Mouse (Mus musculus) 416B (cell line): ENCODE measurements around the gene Hbp1.

Experiments used
- DNase-seq: peaks from one replicate; pipeline ENCODE4 v3.0.0; 2011; ENCODE audit warnings: low read depth

Gene Hbp1

GRCm38 (mm10) chr12:31949759-31950658 lies at the start of gene Hbp1:
Gene Hbp1 (minus strand): TSS chr12:31950535.
- DNase-seq, result peak; percentile 100

GRCm38 (mm10) chr12:31998706-31999105 lies 48.4 kb upstream of the Hbp1 start:
- DNase-seq, result no peak

GRCm38 (mm10) chr12:31997328-31997878 lies 47.1 kb upstream of the Hbp1 start:
- DNase-seq, result peak; percentile 79

GRCm38 (mm10) chr12:31996877-31997276 lies 46.5 kb upstream of the Hbp1 start:
- peak; percentile 99 for DNase-seq

- no peak for DNase-seq
These were observed 40.2 kb upstream of the Hbp1 start for GRCm38 (mm10) chr12:31990575-31990974.

GRCm38 (mm10) chr12:31989726-31990125 lies 39.4 kb upstream of the Hbp1 start:
- DNase-seq, result no peak

- no peak for DNase-seq
These were observed 36.1 kb upstream of the Hbp1 start for GRCm38 (mm10) chr12:31986463-31986862.

- no peak for DNase-seq
These were observed 35.4 kb upstream of the Hbp1 start for GRCm38 (mm10) chr12:31985738-31986137.

- DNase-seq, result no peak
These were observed 34.3 kb upstream of the Hbp1 start for GRCm38 (mm10) chr12:31984664-31985063.

GRCm38 (mm10) chr12:31984206-31984605 lies 33.9 kb upstream of the Hbp1 start:
- no peak for DNase-seq

GRCm38 (mm10) chr12:31983769-31984168 lies 33.4 kb upstream of the Hbp1 start:
- no peak for DNase-seq

- no peak for DNase-seq
These were observed 32.9 kb upstream of the Hbp1 start for GRCm38 (mm10) chr12:31983238-31983637.

GRCm38 (mm10) chr12:31977613-31978195 lies 27.4 kb upstream of the Hbp1 start:
- no peak for DNase-seq

GRCm38 (mm10) chr12:31976544-31976943 lies 26.2 kb upstream of the Hbp1 start:
- DNase-seq, result peak; percentile 51

GRCm38 (mm10) chr12:31973473-31974172 lies 23.3 kb upstream of the Hbp1 start:
- peak; percentile 97 for DNase-seq

- no peak for DNase-seq
These were observed 21.2 kb upstream of the Hbp1 start for GRCm38 (mm10) chr12:31971547-31971946.

- peak; percentile 71 for DNase-seq
These were observed 18.8 kb upstream of the Hbp1 start for GRCm38 (mm10) chr12:31969111-31969510.

GRCm38 (mm10) chr12:31967536-31967935 lies 17.2 kb upstream of the Hbp1 start:
- DNase-seq, result peak; percentile 87

GRCm38 (mm10) chr12:31966405-31966804 lies 16.1 kb upstream of the Hbp1 start:
- DNase-seq, result no peak

GRCm38 (mm10) chr12:31965517-31966212 lies 15.3 kb upstream of the Hbp1 start:
- DNase-seq, result no peak

- DNase-seq, result no peak
These were observed 13.7 kb upstream of the Hbp1 start for GRCm38 (mm10) chr12:31964074-31964473.

- DNase-seq, result no peak
These were observed 5.5 kb upstream of the Hbp1 start for GRCm38 (mm10) chr12:31955843-31956242.
